Mouse (Mus musculus) thymus, postnatal 25 days (tissue): ENCODE measurements around the gene Il21r.
A peak's percentile ranks its signal among the peaks of the same experiment; 100 is the strongest.

Experiments
- DNase-seq: peaks from one replicate; pipeline ENCODE4 v3.0.0; 2022

The Il21r gene

GRCm38 (mm10) chr7:125601821-125602448 is 1.3 kb upstream of the Il21r start:
- DNase-seq: no peak

- DNase-seq: no peak
These were observed 1.4 kb downstream of the Il21r start for GRCm38 (mm10) chr7:125604362-125605319.

GRCm38 (mm10) chr7:125605725-125606139 is 2.5 kb downstream of the Il21r start:
- peak; percentile 95 for DNase-seq

- peak; percentile 62 for DNase-seq
These were observed 3.3 kb downstream of the Il21r start for GRCm38 (mm10) chr7:125606265-125607164.

GRCm38 (mm10) chr7:125607384-125608182 is 4.4 kb downstream of the Il21r start:
- DNase-seq: peak; percentile 64

- DNase-seq: no peak
These were observed 5.0 kb downstream of the Il21r start for GRCm38 (mm10) chr7:125608183-125608688.

- no peak for DNase-seq
These were observed 10.3 kb downstream of the Il21r start for GRCm38 (mm10) chr7:125613579-125613978.

- no peak for DNase-seq
These were observed 12.2 kb downstream of the Il21r start for GRCm38 (mm10) chr7:125615453-125615852.

GRCm38 (mm10) chr7:125618016-125618415 is 14.8 kb downstream of the Il21r start:
- DNase-seq: no peak

GRCm38 (mm10) chr7:125620077-125620476 is 16.8 kb downstream of the Il21r start:
- no peak for DNase-seq

- no peak for DNase-seq
These were observed 19.8 kb downstream of the Il21r start for GRCm38 (mm10) chr7:125622741-125623685.

- peak; percentile 63 for DNase-seq
These were observed 22.0 kb downstream of the Il21r start for GRCm38 (mm10) chr7:125625219-125625618.

GRCm38 (mm10) chr7:125625829-125626228 is 22.6 kb downstream of the Il21r start:
- no peak for DNase-seq

GRCm38 (mm10) chr7:125630317-125630716 is 27.1 kb downstream of the Il21r start:
- DNase-seq: peak; percentile 87

- DNase-seq: peak; percentile 68
These were observed 27.8 kb downstream of the Il21r start for GRCm38 (mm10) chr7:125630989-125631388.

- peak; percentile 78 for DNase-seq
These were observed 34.3 kb downstream of the Il21r start for GRCm38 (mm10) chr7:125637220-125638140.

GRCm38 (mm10) chr7:125638376-125638775 is 35.1 kb downstream of the Il21r start:
- no peak for DNase-seq

GRCm38 (mm10) chr7:125638870-125639386 is 35.7 kb downstream of the Il21r start:
- DNase-seq: peak; percentile 89

GRCm38 (mm10) chr7:125643880-125644279 is 40.7 kb downstream of the Il21r start:
- DNase-seq: no peak
